Mouse (Mus musculus): ENCODE measurements around the gene Dnm3. TPM values are rescaled to one million over a fixed set of nuclear protein-coding genes. Genes with fewer than 3 reads are reported as not detected.

Gene Dnm3
- polyA plus RNA-seq, 1 experiment from 2014 or later: 13.9 TPM

DNA sequence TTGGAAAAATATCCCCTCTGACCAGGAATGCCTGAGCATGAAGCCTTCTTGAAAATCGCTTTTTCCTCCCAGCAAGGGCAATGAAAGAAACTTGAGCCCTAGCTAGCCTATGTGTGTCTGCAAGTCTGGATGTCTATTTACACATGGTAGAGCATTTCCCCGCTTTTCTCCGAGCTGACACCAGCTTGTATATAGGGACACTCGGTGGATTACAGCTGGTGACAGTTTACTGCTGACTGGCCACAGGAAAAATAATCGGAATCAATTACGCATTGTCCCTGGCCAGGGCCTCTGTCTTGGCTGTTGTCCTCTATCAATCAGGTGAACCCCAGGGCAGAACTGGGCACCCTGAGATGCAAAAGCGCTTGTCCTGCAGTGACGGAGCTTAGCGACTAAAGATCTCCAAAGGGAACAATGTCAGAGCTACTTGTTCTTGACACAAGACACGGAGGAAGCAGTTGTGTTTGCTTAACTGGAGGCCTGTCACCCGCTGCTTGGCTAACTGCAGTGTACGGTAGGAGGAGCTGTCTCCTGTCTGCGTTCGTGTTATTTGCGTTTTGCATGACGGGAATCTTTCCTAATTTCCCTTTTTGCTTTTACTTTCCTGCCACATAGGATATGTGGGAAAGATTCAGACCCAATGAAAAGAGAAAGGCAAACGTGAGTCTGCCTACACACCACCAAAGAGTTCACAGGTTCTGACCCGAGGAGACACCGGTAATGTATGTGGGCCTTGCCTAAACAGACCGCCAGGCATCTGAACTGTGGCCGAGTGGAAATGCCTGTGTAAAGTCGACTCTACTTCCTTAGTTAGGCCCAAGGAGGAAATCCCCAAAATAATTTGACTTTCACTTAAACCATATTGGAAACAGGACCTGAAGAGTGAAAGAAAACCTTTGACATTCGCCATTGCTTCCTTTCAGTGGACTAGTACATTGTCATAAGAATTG is 472.7 kb downstream of the Dnm3 start:
- ATAC-seq (ENCODE audit: insufficient number of reproducible peaks, low FRiP score, low TSS enrichment, low read depth): no peak
- peak overlapping the region; percentile 90 for H3K27ac ChIP-seq (replicated peaks; ENCODE audit: low read depth, low read length)
- H3K4me1 ChIP-seq (ENCODE audit: control insufficient read depth, insufficient read depth, low read length): peaks cover 68% of the 10 kb centered on the region
- no peaks in the 10 kb centered on the region for H3K9me3 ChIP-seq (ENCODE audit: control insufficient read depth, low read length)
- no peaks in the 10 kb centered on the region for H3K27me3 ChIP-seq (ENCODE audit: control insufficient read depth, insufficient read depth, low read length)
- H3K9ac ChIP-seq (ENCODE audit: low read length): peak overlapping the region; percentile 52
- DNase-seq (ENCODE audit: low spot score): peak; percentile 46
- no peak overlapping the region; the same call in 1 of the 2 replicates for H3K4me3 ChIP-seq (ENCODE audit: low read depth, low read length)
- WGBS: 53% methylated on average over 23 of the region's 23 CpGs
- H3K4me2 ChIP-seq (ENCODE audit: low read depth, severe bottlenecking): no peak overlapping the region
- no peaks in the 10 kb centered on the region for H3K36me3 ChIP-seq (ENCODE audit: control insufficient read depth, insufficient read depth, low read length)

DNA sequence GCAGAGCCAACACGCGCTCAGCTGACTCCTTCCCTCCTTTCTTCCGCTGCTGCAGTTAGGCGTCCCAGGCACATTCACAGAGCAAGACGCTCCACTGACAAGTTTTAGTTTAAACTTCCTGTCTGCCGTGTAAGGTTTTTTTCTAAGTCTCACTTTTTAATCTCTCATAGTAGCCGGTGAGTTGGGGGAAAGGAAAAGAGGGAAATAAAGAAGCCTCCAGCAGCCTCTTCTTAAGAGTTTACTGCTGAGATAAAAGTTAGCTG is 473.4 kb downstream of the Dnm3 start:
- Histone ChIP-seq H3K9me3 (ENCODE audit: control insufficient read depth, low read length) (no peaks in the 10 kb centered on the region), H3K4me3 (ENCODE audit: low read depth, low read length) (no peak overlapping the region), H3K4me2 (ENCODE audit: low read depth, severe bottlenecking) (no peak overlapping the region), H3K36me3 (ENCODE audit: control insufficient read depth, insufficient read depth, low read length) (no peaks in the 10 kb centered on the region), H3K4me1 (ENCODE audit: control insufficient read depth, insufficient read depth, low read length) (peaks cover 64% of the 10 kb centered on the region), H3K9ac (ENCODE audit: low read length) (peak overlapping the region; percentile 52), H3K27me3 (ENCODE audit: control insufficient read depth, insufficient read depth, low read length) (no peaks in the 10 kb centered on the region), H3K27ac (replicated peaks; ENCODE audit: low read depth, low read length) (peak overlapping the region; percentile 90)
- DNase-seq (ENCODE audit: low spot score): no peak
- ATAC-seq (ENCODE audit: insufficient number of reproducible peaks, low FRiP score, low TSS enrichment, low read depth): no peak
- WGBS: 40% methylated on average over 7 of the region's 7 CpGs

DNA sequence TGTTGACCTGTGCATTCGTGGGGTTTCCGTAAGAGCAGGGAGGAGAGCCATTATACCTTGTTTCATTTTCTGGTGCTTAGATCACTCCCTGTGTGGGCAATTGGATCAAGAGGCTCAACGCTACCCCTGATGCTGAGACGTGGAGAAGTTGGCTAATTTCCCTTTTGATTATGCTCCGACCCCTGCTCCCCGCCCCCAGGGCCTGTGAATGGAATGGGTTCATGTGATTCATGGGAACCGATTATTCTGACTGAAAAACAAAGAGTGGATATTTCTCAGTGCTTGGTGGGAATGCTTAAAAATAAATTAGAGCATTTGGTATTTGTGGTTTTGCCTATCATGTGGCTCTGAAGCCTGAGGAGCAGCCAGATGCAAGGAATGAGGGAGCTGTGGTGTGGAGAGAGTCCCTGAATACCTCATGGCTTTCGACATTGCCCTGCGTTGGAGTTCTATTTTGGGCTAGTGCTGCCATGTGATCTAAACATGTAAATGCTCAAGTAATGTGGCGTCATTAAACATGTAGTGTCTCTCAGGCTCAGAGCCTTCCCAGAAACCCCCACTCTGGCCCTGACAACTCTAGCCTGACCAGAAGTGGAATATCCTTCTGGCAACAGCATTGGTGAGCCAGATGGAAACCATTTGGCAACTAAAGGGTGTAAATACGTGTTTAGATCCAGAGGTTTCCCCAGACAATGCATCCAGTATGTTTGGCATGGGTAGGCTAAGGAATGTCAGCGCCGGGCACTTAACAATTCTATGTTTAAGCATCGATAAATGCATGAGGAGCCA is 473.9 kb downstream of the Dnm3 start:
- peak overlapping the region; percentile 52 for H3K9ac ChIP-seq (ENCODE audit: low read length)
- no peak overlapping the region for H3K4me3 ChIP-seq (ENCODE audit: low read depth, low read length)
- peaks cover 58% of the 10 kb centered on the region for H3K4me1 ChIP-seq (ENCODE audit: control insufficient read depth, insufficient read depth, low read length)
- peak overlapping the region; percentile 90 for H3K27ac ChIP-seq (replicated peaks; ENCODE audit: low read depth, low read length)
- ATAC-seq (ENCODE audit: insufficient number of reproducible peaks, low FRiP score, low TSS enrichment, low read depth): no peak
- WGBS: 56% methylated on average over 14 of the region's 14 CpGs
- peak; percentile 50 for DNase-seq (ENCODE audit: low spot score)
- H3K36me3 ChIP-seq (ENCODE audit: control insufficient read depth, insufficient read depth, low read length): no peaks in the 10 kb centered on the region
- H3K4me2 ChIP-seq (ENCODE audit: low read depth, severe bottlenecking): no peak overlapping the region
- no peaks in the 10 kb centered on the region for H3K9me3 ChIP-seq (ENCODE audit: control insufficient read depth, low read length)
- no peaks in the 10 kb centered on the region for H3K27me3 ChIP-seq (ENCODE audit: control insufficient read depth, insufficient read depth, low read length)

DNA sequence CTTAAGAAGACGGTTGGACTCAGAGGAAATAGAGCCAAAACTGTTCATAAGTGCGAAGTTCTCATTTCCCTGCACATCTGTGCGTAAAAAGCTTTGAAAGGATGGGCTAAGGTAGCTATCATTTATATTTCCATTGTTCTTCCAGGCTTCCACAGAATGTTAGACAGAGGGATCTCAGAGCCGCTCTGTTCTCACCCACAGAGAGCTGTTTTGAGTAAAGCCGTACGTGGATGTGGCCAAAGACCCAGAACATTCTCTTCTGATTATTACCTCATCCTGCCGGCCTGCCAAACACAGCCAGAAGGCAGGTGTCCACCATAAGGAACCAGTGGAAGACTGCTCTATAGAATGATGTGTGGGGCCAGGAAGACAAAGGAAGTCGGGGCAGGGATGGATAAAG is 476.5 kb downstream of the Dnm3 start:
- Histone ChIP-seq H3K4me2 (ENCODE audit: low read depth, severe bottlenecking) (no peak overlapping the region), H3K27me3 (ENCODE audit: control insufficient read depth, insufficient read depth, low read length) (no peaks in the 10 kb centered on the region), H3K9ac (ENCODE audit: low read length) (peak overlapping the region; percentile 43; the same call in 1 of the 2 replicates), H3K27ac (replicated peaks; ENCODE audit: low read depth, low read length) (peak overlapping the region; percentile 98), H3K4me1 (ENCODE audit: control insufficient read depth, insufficient read depth, low read length) (peaks cover 34% of the 10 kb centered on the region), H3K4me3 (ENCODE audit: low read depth, low read length) (no peak overlapping the region), H3K36me3 (ENCODE audit: control insufficient read depth, insufficient read depth, low read length) (no peaks in the 10 kb centered on the region), H3K9me3 (ENCODE audit: control insufficient read depth, low read length) (no peaks in the 10 kb centered on the region)
- DNase-seq (ENCODE audit: low spot score) (peak; percentile 54), ATAC-seq (ENCODE audit: insufficient number of reproducible peaks, low FRiP score, low TSS enrichment, low read depth) (0 out of 2 replicates have a peak, but pooled peaks have one; percentile 19)
- 40% methylated on average over 8 of the region's 8 CpGs for WGBS

DNA sequence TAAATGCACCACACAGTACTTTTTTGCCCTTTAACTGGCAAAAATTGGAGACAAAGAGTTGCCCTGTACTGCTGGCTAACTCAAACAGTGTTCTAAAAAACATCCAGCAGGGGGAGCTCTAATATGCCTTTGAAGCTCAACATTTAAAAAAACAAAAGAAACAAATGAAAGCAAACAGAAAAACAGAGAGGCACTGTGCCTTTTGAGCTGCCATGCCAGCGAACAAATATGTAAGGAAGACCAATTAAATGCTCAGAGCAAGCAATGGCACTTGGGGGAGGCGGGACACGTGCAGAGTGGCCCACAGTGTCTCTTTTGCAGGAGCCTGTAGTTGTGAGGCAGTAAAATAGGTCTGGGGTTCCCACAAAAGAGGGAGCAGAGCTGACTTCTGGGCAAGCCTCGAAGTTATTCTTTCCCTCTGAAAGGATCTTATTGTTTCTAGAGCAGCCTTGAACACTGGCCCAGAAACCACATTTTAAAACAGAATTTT is 477.9 kb downstream of the Dnm3 start:
- H3K4me3 ChIP-seq (ENCODE audit: low read depth, low read length): no peak overlapping the region
- 5% methylated on average over 4 of the region's 4 CpGs for WGBS

DNA sequence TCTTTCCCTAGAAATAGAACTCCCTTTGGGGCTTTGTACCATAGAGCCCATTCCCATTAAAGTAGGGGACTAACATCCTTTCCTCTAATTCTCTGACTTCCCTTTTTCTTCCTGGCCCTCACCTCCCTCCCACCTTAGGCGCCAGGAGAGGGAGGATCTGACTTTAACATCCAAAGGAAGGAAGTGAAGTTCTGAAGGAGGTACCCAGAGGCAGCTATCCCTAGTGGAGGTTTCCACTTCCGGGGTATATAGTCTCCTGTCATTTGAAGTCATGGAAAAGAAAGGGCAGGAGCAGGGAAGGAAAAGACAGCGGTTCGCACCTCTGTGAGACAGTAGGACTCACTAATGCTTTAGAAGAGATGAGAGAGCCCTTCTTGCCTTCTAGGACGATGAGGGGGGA is 478.5 kb downstream of the Dnm3 start:
- no peak overlapping the region for H3K4me3 ChIP-seq (ENCODE audit: low read depth, low read length)
- H3K27ac ChIP-seq (replicated peaks; ENCODE audit: low read depth, low read length): peak overlapping the region; percentile 98
- DNase-seq (ENCODE audit: low spot score): peak; percentile 36
- no peaks in the 10 kb centered on the region for H3K9me3 ChIP-seq (ENCODE audit: control insufficient read depth, low read length)
- H3K4me1 ChIP-seq (ENCODE audit: control insufficient read depth, insufficient read depth, low read length): peaks cover 22% of the 10 kb centered on the region
- no peak overlapping the region for H3K4me2 ChIP-seq (ENCODE audit: low read depth, severe bottlenecking)
- WGBS: 34% methylated on average over 5 of the region's 5 CpGs
- ATAC-seq (ENCODE audit: insufficient number of reproducible peaks, low FRiP score, low TSS enrichment, low read depth): no peak
- H3K36me3 ChIP-seq (ENCODE audit: control insufficient read depth, insufficient read depth, low read length): no peaks in the 10 kb centered on the region
- no peaks in the 10 kb centered on the region for H3K27me3 ChIP-seq (ENCODE audit: control insufficient read depth, insufficient read depth, low read length)
- H3K9ac ChIP-seq (ENCODE audit: low read length): peak overlapping the region; percentile 2

More for the DNA sequence above, 477.9 kb downstream of the Dnm3 start:
- Histone ChIP-seq H3K27ac (replicated peaks; ENCODE audit: low read depth, low read length) (peak overlapping the region; percentile 98), H3K36me3 (ENCODE audit: control insufficient read depth, insufficient read depth, low read length) (no peaks in the 10 kb centered on the region), H3K4me2 (ENCODE audit: low read depth, severe bottlenecking) (no peak overlapping the region), H3K27me3 (ENCODE audit: control insufficient read depth, insufficient read depth, low read length) (no peaks in the 10 kb centered on the region), H3K9ac (ENCODE audit: low read length) (peak overlapping the region; percentile 23), H3K4me1 (ENCODE audit: control insufficient read depth, insufficient read depth, low read length) (peaks cover 26% of the 10 kb centered on the region), H3K9me3 (ENCODE audit: control insufficient read depth, low read length) (no peaks in the 10 kb centered on the region)
- peak; percentile 80 for DNase-seq (ENCODE audit: low spot score)
- peak; percentile 80 for ATAC-seq (ENCODE audit: insufficient number of reproducible peaks, low FRiP score, low TSS enrichment, low read depth)

DNA sequence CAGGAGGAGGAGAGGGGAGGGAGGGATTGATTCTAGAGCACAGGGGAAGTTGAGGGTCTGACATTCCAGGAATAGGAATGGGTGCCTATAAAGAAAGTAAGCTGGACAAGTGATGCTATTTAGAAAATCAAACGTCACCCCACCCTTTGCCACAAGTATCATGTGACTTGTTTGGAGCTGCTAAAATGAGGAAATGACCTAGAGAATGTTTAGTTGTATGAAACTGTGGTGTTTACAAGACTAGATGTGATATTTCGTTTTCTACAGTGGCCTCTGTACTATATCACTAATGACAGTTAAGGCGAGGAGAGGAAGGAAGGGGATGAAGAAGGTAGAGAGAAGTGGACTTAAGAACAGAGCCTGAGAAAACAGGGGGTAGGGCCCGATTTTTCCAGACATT is 479.1 kb downstream of the Dnm3 start:
- peaks cover 17% of the 10 kb centered on the region for H3K4me1 ChIP-seq (ENCODE audit: control insufficient read depth, insufficient read depth, low read length)
- H3K9me3 ChIP-seq (ENCODE audit: control insufficient read depth, low read length): no peaks in the 10 kb centered on the region
- ATAC-seq (ENCODE audit: insufficient number of reproducible peaks, low FRiP score, low TSS enrichment, low read depth) (no peak), DNase-seq (ENCODE audit: low spot score) (no peak)
- H3K4me2 ChIP-seq (ENCODE audit: low read depth, severe bottlenecking): no peak overlapping the region
- no peaks in the 10 kb centered on the region for H3K27me3 ChIP-seq (ENCODE audit: control insufficient read depth, insufficient read depth, low read length)
- H3K9ac ChIP-seq (ENCODE audit: low read length): no peak overlapping the region
- H3K4me3 ChIP-seq (ENCODE audit: low read depth, low read length): no peak overlapping the region
- no peaks in the 10 kb centered on the region for H3K36me3 ChIP-seq (ENCODE audit: control insufficient read depth, insufficient read depth, low read length)
- 68% methylated on average over 4 of the region's 4 CpGs for WGBS
- peak overlapping the region; percentile 98 for H3K27ac ChIP-seq (replicated peaks; ENCODE audit: low read depth, low read length)

DNA sequence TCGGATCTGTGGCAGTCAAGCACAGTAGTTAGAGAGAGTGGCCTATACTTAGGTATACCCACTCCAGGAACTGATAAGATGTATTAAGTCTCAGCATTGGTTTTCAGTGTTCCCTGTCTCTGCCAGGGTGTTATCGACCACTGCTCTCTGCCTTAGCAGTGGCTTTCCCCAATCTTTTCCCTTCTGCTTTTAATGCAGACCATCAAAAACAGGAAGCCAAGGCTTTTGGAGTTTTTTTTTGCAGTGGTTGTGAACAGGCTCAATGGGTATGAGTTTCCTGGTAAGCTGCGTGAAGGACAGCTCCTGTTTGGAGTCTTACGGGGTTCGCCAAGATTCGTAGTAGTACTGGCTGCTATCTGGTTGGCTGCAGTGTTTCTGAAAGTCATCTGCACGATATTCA is 485.4 kb downstream of the Dnm3 start:
- DNase-seq (ENCODE audit: low spot score) (no peak), ATAC-seq (ENCODE audit: insufficient number of reproducible peaks, low FRiP score, low TSS enrichment, low read depth) (no peak)
- 87% methylated on average over 7 of the region's 7 CpGs for WGBS
- H3K27ac ChIP-seq (replicated peaks; ENCODE audit: low read depth, low read length): no peak overlapping the region
- no peak overlapping the region for H3K4me3 ChIP-seq (ENCODE audit: low read depth, low read length)
- H3K4me1 ChIP-seq (ENCODE audit: control insufficient read depth, insufficient read depth, low read length): peaks cover 15% of the 10 kb centered on the region
- no peaks in the 10 kb centered on the region for H3K36me3 ChIP-seq (ENCODE audit: control insufficient read depth, insufficient read depth, low read length)
- no peaks in the 10 kb centered on the region for H3K9me3 ChIP-seq (ENCODE audit: control insufficient read depth, low read length)
- H3K9ac ChIP-seq (ENCODE audit: low read length): no peak overlapping the region
- no peaks in the 10 kb centered on the region for H3K27me3 ChIP-seq (ENCODE audit: control insufficient read depth, insufficient read depth, low read length)
- no peak overlapping the region for H3K4me2 ChIP-seq (ENCODE audit: low read depth, severe bottlenecking)
